Mouse (Mus musculus): ENCODE data around the gene Gm12184.

DNA sequence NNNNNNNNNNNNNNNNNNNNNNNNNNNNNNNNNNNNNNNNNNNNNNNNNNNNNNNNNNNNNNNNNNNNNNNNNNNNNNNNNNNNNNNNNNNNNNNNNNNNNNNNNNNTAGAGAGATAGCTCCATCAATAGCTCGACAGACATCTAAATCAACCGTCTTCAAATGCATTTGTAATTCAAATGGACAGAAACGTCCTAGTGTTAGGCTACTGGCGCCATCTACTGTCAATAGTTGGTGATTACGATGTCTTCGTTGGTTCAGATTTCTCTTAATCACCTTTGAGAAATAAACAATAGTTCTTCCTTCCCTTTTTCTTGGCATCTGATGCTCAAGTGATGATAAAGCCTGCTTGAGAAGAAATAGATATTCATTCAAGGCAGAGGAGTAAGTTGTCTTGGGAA is 32.6 kb upstream of the Gm12184 start:
- TF ChIP-seq CTCF (IDR thresholded peaks at IDR 0.05; ENCODE audit: insufficient read depth, low read length) (peak; percentile 55; the same call in 1 of the 2 replicates), POLR2A (IDR thresholded peaks at IDR 0.05; ENCODE audit: borderline replicate concordance, extremely low read depth, low read depth, low read length) (no peak)

Data from lung, adult 2 months (tissue).